Mouse (Mus musculus) heart, postnatal 14 days (tissue): ENCODE measurements at regions not wholly inside any gene's neighbourhood (a gene's known extent, or its start where the extent isn't known, plus 50 kb on each side); places are given as distances from the start of the nearest gene placed in this dataset.
"Not testable (repeated sequence)": the region's sequence is repeated elsewhere in the genome, so short reads cannot be mapped to it uniquely, and the experiment has no call there.

Source experiments
- DNase-seq, 2 experiments: peaks; one replicate each; pipeline ENCODE4 v3.0.0; 2021 to 2022
- intact Hi-C: fragments of 180-260 bp; cut with DNase I; formaldehyde crosslinking; loops from one replicate; pipeline ENCODE4 v1.15.1; 2025

DNA sequence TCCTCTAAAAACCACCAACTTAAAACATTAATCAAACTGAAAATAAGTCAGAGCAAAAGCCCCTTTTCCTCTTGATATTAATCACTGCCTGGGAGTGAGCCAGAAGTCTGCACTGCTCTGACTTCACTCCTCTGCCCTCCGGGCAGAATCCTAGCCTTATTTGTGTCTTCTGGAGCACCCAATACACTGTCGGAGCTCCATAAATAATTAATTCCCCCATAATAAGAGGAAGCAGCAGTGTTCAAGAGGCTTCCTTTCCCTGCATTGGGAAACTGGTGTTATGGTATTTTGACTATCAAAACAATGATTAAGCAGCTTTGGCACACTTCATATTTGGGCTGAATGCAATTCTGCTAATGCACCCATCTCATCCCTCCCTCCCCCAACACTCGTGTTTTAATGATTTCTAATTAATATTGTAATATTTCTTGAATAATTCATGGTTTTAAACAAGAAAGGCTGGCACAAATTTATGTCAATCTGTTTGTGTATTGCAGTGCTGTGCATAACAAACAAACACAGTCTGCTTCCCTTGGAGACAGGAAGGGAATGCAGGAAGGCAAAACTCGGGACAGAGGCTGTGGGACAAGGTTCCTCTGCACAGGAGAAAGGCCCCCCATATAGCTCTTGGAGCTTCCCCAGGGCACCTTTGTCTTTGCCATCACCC is 523.5 kb upstream of the Stxbp6 start:
- intact Hi-C loops = no loop called here
- no peak for DNase-seq

DNA sequence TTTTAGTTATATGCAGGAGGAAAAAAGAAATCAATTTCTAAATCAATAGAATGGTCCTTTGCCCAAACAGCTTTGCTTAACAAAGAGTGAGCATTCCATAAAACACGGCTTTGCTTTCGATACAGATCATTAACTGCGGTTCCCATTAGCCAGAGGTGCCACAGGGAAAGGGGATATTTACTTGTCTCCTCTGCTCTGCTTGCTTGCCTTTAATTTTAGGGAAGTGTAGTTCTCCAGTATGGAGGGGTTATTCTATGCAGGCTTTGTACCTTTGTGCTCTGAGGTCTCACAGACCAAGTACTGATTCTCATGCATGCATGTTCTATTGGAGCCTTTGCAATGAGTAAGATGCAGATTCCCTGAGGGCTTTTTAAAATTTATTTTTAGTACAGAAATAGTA is 520.2 kb upstream of the Stxbp6 start:
- intact Hi-C loops = no loop called here

DNA sequence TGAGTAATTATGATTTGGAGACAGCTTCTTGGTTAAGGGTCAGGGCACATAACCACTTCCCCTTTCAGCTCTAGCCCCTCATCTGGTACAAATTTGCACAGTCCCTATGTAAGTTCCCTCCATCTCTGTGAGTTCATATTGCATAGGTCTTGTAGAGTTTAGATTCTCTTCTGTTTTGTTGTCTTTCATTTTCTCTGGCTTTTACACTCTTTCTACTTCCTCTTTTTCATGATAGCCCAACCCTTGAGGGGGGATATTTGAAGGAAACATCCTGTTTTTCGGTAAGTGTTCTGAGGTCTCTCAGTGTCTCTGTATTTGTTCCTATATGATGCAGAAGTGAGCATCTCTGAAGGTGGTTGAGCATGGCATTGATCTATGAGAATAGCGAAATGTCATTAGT is 515.7 kb upstream of the Stxbp6 start:
- DNase-seq = no peak
- intact Hi-C loops = no loop called here

More for the DNA sequence above, 520.2 kb upstream of the Stxbp6 start:
- no peak for DNase-seq

DNA sequence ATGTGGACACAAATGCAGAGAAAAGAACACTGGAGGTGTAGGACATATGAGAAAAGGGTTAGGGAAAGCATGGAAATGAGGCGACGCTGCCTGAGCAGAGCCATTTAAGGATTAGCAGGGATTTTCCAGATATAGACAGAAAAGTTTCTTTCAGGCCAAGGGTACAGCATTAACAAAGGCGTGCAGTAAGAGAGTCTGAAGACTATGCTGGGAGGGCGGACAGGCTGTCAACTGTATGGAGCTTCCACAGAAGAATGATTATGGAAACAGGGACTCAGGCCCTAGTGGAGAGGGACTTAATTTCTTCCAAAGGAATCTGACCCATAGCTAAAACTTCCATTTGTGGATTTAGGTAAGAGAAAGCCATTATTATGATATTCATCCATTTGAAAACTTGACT is 511.3 kb upstream of the Stxbp6 start:
- intact Hi-C loops = no loop called here
- no peak for DNase-seq

DNA sequence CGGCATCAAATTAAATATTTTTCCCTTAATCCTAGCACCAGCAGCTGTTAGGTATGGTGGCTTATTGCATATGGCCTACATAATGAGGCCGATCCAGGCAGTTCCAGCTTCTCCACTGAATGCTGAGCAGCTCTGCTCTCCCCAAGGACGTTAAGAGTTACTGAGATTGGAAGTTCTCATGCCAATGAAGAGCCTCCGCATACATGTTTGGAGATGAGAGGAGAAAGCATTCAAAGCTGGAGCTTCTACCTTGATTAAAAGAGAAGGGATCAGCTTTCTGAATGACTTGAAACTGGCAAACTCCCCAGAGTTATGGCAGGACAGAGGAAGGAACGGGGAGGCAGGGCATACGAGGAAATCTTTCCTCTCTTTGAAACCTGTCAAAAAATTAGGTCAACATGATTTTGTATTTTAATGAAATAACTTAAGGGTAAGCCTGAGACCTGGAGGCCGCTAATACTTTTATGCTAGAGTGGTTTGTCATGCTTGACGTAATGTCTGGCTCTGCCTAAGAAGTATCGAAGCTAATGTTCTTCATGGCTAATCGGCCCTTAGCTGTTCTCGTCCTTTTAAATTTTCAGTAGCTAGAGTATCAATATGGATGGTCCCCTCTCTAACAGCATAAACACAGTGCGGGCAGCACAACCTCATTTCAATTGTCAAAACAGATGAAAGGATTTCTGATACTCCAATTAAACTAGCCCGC is 489.0 kb upstream of the Stxbp6 start:
- intact Hi-C loops = no loop called here
- no peak for DNase-seq

DNA sequence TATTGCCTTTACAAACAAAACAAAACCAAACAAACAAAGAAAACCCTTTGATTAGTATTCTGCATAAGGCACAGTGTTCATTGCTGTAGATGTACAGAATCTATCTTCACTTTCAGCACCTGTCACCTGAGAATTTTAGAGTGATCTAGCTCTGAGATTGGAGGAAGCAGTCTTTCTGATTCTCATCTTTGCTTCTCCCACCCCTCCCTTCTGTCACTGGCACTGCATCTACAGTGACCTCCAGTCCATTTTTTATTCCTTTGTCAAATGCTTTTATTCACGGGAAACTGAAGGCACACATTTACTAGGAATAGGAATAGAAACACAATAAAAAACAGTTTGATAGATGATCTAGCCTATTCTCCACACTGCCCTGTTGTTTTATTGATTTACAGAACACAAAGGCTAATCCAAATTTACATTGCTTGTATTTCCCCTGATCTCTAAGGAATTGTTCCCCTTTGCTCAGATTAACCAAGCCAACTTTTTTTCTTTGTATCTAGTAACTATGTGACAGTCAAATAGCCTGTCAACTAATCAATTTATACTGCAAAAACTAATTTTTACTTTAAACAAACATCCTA is 488.2 kb upstream of the Stxbp6 start:
- no peak for DNase-seq
- intact Hi-C loops = no loop called here

DNA sequence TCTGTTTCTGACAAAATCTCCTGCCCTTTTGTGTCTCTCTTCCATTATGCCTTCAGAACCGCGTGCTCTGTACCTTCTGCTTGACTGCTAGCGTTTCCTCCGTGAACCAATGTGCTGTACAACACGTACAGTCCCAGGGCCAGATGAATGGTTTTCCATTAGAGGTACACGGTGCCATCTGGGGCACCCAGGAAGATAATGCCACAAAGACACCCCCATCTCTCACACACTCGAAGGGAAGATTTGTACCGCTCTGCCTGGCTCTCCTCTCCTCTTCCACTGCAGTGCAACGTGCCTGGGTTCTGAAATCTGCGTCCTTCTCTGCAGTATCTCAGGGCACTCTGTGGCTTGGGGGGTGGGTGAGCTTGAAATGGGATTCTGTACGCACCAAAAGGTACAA is 487.4 kb upstream of the Stxbp6 start:
- DNase-seq = no peak
- intact Hi-C loops = no loop called here

DNA sequence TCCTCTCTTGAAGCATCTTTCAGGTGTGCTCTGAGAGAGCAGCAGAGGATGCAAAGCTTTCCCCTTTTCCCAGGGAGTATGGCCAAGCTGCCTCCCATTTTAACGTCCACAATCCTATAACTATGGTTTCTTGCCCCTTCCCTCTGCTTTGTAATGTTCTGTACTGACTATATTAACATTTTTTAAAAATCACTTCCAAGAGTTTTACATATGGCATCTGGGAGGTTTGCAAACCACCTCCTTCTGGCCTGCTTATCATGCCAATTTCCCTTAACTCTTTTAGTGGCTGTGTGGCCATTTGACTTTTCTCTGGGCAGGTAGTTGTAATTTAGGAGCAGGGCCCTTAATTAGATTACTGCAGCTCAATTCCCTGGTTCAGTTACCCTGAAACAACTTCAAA is 486.9 kb upstream of the Stxbp6 start:
- DNase-seq = no peak
- intact Hi-C loops = no loop called here

DNA sequence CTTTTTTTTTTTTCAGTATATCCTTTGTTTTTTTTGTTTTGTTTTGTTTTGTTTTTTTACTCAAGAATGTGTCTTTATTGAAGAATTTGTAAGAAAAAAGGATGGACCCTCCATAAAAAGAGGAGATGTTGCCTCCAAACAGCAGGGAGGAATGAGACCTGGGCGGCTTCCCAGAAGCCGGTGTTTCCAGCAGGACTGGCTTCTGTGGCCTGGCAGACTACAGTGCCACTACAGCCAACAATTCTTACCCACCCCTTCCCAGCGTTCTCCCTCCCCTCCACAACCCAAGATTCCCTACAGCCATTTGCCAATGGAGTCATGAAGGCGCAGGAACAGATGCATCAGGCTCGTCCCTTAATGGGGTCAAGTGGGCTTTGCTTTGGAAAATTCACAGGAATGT is 475.4 kb upstream of the Stxbp6 start:
- DNase-seq, intact Hi-C loops: not testable (repeated sequence)

DNA sequence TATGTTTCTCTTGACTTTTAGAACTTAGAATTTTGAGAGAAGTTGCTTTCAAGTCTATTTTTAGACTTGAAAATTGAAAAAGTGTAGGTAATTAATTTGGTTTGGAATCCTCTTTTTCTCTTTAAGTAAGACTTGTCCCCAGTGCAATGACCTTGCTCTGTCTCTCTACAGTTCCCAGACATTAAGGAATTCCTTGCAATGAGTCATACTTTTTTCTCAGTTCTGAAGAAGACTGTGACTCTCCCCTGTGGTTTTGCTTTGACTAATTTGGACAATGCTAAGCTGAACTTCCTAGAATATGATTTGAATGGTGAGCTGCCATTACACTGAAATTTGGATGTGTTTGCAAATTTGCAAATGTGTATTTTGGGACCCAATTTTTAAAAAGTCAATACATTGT is 445.0 kb upstream of the Stxbp6 start:
- intact Hi-C loops = no loop called here
- no peak for DNase-seq

DNA sequence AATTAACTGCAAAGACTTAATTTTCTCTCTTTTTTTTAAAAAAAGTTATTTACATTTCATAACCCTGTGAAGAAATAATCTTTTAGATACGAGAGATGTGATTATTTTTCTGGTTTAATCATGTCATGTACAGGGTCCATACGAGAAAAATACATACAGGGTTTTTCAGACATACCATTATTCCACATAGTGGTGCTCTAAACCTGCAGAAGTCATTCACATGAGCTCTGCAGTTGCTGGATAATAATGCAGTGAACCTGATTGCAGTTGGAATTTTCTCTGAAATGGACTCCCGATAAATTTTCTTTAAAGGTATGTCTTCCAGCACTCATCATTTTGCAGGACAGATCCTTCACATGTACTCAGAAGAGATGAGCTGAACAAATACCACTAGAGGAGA is 439.9 kb upstream of the Stxbp6 start:
- intact Hi-C loops = no loop called here
- no peak for DNase-seq

- DNase-seq = no peak
- intact Hi-C loops = no loop called here
Observed at GRCm38 (mm10) chr12:45507400-45507982, 433.0 kb upstream of the Stxbp6 start.

DNA sequence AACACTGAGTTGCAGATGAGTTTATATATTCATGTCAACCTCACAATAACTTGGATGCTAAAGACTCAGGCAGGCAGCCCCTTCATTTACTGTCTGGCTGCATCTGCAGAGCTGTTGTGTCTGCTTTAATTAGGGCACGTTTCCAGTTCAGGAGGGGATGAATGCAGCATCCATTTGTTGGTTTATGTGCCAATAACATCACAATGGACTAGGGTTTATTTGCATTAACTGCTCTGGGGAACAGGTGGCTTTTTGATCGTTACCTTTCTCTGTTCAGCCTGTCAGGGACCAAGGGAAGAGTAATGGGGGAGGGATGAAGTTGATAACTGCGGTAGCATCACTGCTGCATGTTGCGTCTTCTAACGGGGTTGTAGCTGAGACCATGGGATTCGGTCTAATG is 425.3 kb upstream of the Stxbp6 start:
- DNase-seq = no peak
- intact Hi-C loops = no loop called here

GRCm38 (mm10) chr12:45498230-45498629 is 423.7 kb upstream of the Stxbp6 start:
- DNase-seq = no peak
- intact Hi-C loops = no loop called here

DNA sequence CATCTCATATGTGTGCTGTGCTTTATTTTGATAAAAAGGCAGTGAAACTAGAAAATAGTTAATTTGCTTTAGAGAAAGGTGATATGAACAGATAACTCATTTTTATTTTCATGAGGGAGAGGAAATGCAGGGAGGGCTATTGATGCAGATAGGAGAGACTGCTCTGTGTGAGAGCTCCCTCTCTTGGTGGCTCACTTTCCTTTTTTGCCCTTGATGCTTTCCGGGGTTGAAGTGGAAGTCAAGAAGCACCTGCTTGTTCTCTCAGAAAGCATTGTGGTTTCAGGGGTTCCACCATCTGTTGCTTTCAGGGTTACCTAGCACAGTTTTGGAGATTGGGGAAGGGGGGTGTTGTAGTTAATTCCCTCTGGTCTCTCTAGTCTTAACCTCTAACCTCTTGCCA is 414.5 kb upstream of the Stxbp6 start:
- no peak for DNase-seq
- intact Hi-C loops = no loop called here

DNA sequence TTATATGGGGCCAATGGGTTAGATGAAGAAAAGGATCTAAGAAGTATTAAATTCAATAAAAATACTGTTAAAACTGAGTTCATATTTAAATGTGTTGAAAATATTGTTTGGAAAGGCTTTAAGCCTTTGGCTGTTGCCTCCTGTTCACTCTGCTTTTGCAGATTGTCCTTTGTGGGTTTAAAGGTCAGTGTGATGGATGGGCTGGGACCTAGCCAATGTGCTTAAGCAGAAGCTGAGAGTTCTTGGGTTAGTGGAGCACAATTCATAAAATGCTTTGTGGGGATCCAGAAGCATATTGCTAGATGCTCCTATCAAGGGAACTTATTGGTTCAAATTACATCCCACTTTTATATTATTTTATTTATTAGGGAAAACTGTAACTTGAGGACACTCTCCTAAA is 402.4 kb upstream of the Stxbp6 start:
- DNase-seq = no peak
- intact Hi-C loops = no loop called here

- no peak for DNase-seq
- intact Hi-C loops = no loop called here
Observed at GRCm38 (mm10) chr12:45468093-45468492, 393.6 kb upstream of the Stxbp6 start.

- DNase-seq = peak in 1 of 2 experiments; percentile 7
- intact Hi-C loops = no loop called here
Observed at GRCm38 (mm10) chr12:45467058-45467457, 392.5 kb upstream of the Stxbp6 start.

- DNase-seq = peak in 1 of 2 experiments; percentile 1
- intact Hi-C loops = no loop called here
Observed at GRCm38 (mm10) chr12:45466066-45466465, 391.6 kb upstream of the Stxbp6 start.

DNA sequence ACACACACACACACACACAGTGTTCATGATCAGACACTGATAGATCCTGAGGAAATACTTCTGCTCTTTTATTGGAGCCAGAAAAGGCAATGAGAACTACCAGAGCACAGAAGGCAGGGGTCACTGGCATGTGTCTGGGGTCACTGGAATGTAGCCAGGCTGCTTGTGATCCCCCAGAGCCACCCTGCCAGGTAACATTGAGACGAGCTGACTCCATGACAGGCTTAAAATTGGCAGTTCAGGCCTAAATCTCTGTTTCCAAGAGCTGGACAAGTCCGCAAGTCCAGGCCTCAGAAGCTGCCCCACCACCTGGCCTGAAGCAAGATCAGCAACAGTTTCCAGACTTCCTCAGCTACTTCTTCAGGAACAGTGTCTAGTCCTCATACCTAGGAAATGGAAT is 390.4 kb upstream of the Stxbp6 start:
- DNase-seq = no peak

GRCm38 (mm10) chr12:45458746-45459145 is 384.2 kb upstream of the Stxbp6 start:
- DNase-seq, intact Hi-C loops: not testable (repeated sequence)

More for the DNA sequence above, 390.4 kb upstream of the Stxbp6 start:
- intact Hi-C loops = no loop called here
